Mouse (Mus musculus) ovary, adult 2 months (tissue): Measurements from ENCODE around the gene Lsamp. TPM values are rescaled to one million over a fixed set of nuclear protein-coding genes. Genes with fewer than 3 reads are reported as not detected.

Experiments
- polyA plus RNA-seq: library from polyadenylated mRNA; depleted of rRNA; stranded (reverse); fragments of >200 nt; gene quantifications from 2 replicates; pipeline ENCODE4 v1.2.3, GENCODE M21; 2012; rRNA removed

Lsamp gene
- 3.0 and 3.5 TPM in 2 replicates for polyA plus RNA-seq

DNA sequence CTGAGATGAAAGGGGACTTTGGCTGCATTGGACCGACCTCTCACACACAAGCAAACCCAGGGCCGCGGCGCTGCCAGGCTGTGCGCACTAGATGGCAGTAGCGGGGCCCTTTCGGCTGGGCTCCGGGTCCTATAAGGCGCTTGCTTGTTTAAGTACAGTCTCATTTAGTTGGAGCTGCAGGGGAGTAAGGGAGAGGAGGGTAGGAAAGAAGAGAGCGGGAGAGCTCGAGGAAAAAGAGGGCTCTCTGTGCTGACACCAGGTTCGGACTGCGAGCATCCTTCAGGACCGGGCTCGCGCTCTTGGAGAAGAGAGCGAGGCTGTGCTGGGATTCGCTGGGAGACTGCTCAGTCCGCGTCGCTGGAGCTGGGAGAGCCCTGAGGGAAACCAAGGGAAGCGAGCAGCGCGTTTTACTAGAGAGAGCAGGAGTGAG lies at the start of gene Lsamp:
Gene Lsamp (plus strand): TSS at position 157 of the 430 bp plus-strand sequence.

